Mouse (Mus musculus): Measurements from ENCODE around the gene Fam187b. TPM values are rescaled to one million over a fixed set of nuclear protein-coding genes. Genes with fewer than 3 reads are reported as not detected.
A peak's percentile ranks its signal among the peaks of the same experiment; 100 is the strongest.

Fam187b gene
- polyA plus RNA-seq, 1 experiment from 2014 or later: 1.3 TPM

GRCm38 (mm10) chr7:31000505-31001020, 27.0 kb downstream of the Fam187b start:
- no peaks in the 10 kb centered on the region for H3K36me3 ChIP-seq
- peak; percentile 35 for DNase-seq (ENCODE audit: low spot score)
- 61% methylated on average over 7 of the region's 7 CpGs for WGBS
- no peaks in the 10 kb centered on the region for H3K27me3 ChIP-seq (ENCODE audit: low read depth, poor library complexity, severe bottlenecking)
- peaks cover 12% of the 10 kb centered on the region for H3K4me1 ChIP-seq
- H3K9me3 ChIP-seq (replicated peaks): peaks cover 2% of the 10 kb centered on the region; the same call in 1 of the 2 replicates
- no peak overlapping the region for H3K4me3 ChIP-seq
- H3K27ac ChIP-seq: peak overlapping the region; percentile 67

GRCm38 (mm10) chr7:31002650-31003049, 29.1 kb downstream of the Fam187b start:
- Histone ChIP-seq H3K27ac (no peak overlapping the region), H3K4me1 (peaks cover 12% of the 10 kb centered on the region), H3K36me3 (no peaks in the 10 kb centered on the region), H3K4me3 (no peak overlapping the region), H3K27me3 (ENCODE audit: low read depth, poor library complexity, severe bottlenecking) (no peaks in the 10 kb centered on the region), H3K9me3 (replicated peaks) (no peaks in the 10 kb centered on the region)
- DNase-seq (ENCODE audit: low spot score): no peak
- 76% methylated on average over 8 of the region's 8 CpGs for WGBS

- Histone ChIP-seq H3K27me3 (ENCODE audit: low read depth, poor library complexity, severe bottlenecking) (no peaks in the 10 kb centered on the region), H3K4me3 (no peak overlapping the region), H3K36me3 (no peaks in the 10 kb centered on the region), H3K4me1 (peaks cover 15% of the 10 kb centered on the region), H3K9me3 (replicated peaks) (no peaks in the 10 kb centered on the region), H3K27ac (no peak overlapping the region)
- DNase-seq (ENCODE audit: low spot score): no peak
- WGBS: 74% methylated on average over 1 of the region's 1 CpGs
Observed at GRCm38 (mm10) chr7:31007775-31008174, 34.2 kb downstream of the Fam187b start.

GRCm38 (mm10) chr7:31008175-31008574, 34.6 kb downstream of the Fam187b start:
- Histone ChIP-seq H3K27ac (peak overlapping the region; percentile 31; the same call in 1 of the 2 replicates), H3K9me3 (replicated peaks) (no peaks in the 10 kb centered on the region), H3K4me3 (no peak overlapping the region), H3K4me1 (peaks cover 15% of the 10 kb centered on the region), H3K36me3 (no peaks in the 10 kb centered on the region), H3K27me3 (ENCODE audit: low read depth, poor library complexity, severe bottlenecking) (no peaks in the 10 kb centered on the region)
- no peak for DNase-seq (ENCODE audit: low spot score)
- WGBS: 70% methylated on average over 1 of the region's 1 CpGs

GRCm38 (mm10) chr7:31008889-31009288, 35.3 kb downstream of the Fam187b start:
- H3K9me3 ChIP-seq (replicated peaks): no peaks in the 10 kb centered on the region
- no peaks in the 10 kb centered on the region for H3K27me3 ChIP-seq (ENCODE audit: low read depth, poor library complexity, severe bottlenecking)
- 40% methylated on average over 3 of the region's 3 CpGs for WGBS

GRCm38 (mm10) chr7:31012971-31013370, 39.4 kb downstream of the Fam187b start:
- Histone ChIP-seq H3K27ac (no peak overlapping the region), H3K36me3 (no peaks in the 10 kb centered on the region), H3K4me1 (peaks cover 24% of the 10 kb centered on the region), H3K9me3 (replicated peaks) (no peaks in the 10 kb centered on the region), H3K4me3 (no peak overlapping the region), H3K27me3 (ENCODE audit: low read depth, poor library complexity, severe bottlenecking) (no peaks in the 10 kb centered on the region)
- WGBS: 90% methylated on average over 5 of the region's 5 CpGs
- DNase-seq (ENCODE audit: low spot score): no peak

More at GRCm38 (mm10) chr7:31008889-31009288, 35.3 kb downstream of the Fam187b start:
- Histone ChIP-seq H3K4me3 (no peak overlapping the region), H3K36me3 (no peaks in the 10 kb centered on the region), H3K27ac (0 out of 2 replicates have a peak overlapping the region, but pooled peaks have one; percentile 31), H3K4me1 (peaks cover 15% of the 10 kb centered on the region)
- DNase-seq (ENCODE audit: low spot score): peak; percentile 32

- Histone ChIP-seq H3K4me3 (no peak overlapping the region), H3K36me3 (no peaks in the 10 kb centered on the region), H3K27ac (no peak overlapping the region), H3K9me3 (replicated peaks) (no peaks in the 10 kb centered on the region), H3K4me1 (peaks cover 9% of the 10 kb centered on the region), H3K27me3 (ENCODE audit: low read depth, poor library complexity, severe bottlenecking) (no peaks in the 10 kb centered on the region)
- WGBS: 69% methylated on average over 10 of the region's 10 CpGs
- no peak for DNase-seq (ENCODE audit: low spot score)
Observed at GRCm38 (mm10) chr7:31017104-31017901, 43.7 kb downstream of the Fam187b start.

- no peak for DNase-seq (ENCODE audit: low spot score)
- H3K4me3 ChIP-seq: no peak overlapping the region
- no peak overlapping the region for H3K27ac ChIP-seq
- no peaks in the 10 kb centered on the region for H3K27me3 ChIP-seq (ENCODE audit: low read depth, poor library complexity, severe bottlenecking)
- no peaks in the 10 kb centered on the region for H3K9me3 ChIP-seq (replicated peaks)
- H3K36me3 ChIP-seq: no peaks in the 10 kb centered on the region
- no peaks in the 10 kb centered on the region for H3K4me1 ChIP-seq
- WGBS: 78% methylated on average over 8 of the region's 8 CpGs
Observed at GRCm38 (mm10) chr7:31028609-31029008, 55.0 kb downstream of the Fam187b start.

- no peak overlapping the region for H3K4me3 ChIP-seq
- DNase-seq (ENCODE audit: low spot score): no peak
- no peaks in the 10 kb centered on the region for H3K27me3 ChIP-seq (ENCODE audit: low read depth, poor library complexity, severe bottlenecking)
- H3K4me1 ChIP-seq: no peaks in the 10 kb centered on the region
- no peaks in the 10 kb centered on the region for H3K9me3 ChIP-seq (replicated peaks)
- WGBS: 64% methylated on average over 2 of the region's 2 CpGs
- no peak overlapping the region for H3K27ac ChIP-seq
- H3K36me3 ChIP-seq: no peaks in the 10 kb centered on the region
Observed at GRCm38 (mm10) chr7:31030717-31031116, 57.1 kb downstream of the Fam187b start.

- H3K9me3 ChIP-seq (replicated peaks): no peaks in the 10 kb centered on the region
- no peak overlapping the region for H3K4me3 ChIP-seq
- H3K27me3 ChIP-seq (ENCODE audit: low read depth, poor library complexity, severe bottlenecking): no peaks in the 10 kb centered on the region
- DNase-seq (ENCODE audit: low spot score): no peak
- H3K27ac ChIP-seq: no peak overlapping the region
- H3K36me3 ChIP-seq: no peaks in the 10 kb centered on the region
- WGBS: 84% methylated on average over 7 of the region's 7 CpGs
- no peaks in the 10 kb centered on the region for H3K4me1 ChIP-seq
Observed at GRCm38 (mm10) chr7:31031731-31032130, 58.1 kb downstream of the Fam187b start.

GRCm38 (mm10) chr7:31033409-31034165, 60.0 kb downstream of the Fam187b start:
- Histone ChIP-seq H3K27me3 (ENCODE audit: low read depth, poor library complexity, severe bottlenecking) (no peaks in the 10 kb centered on the region), H3K9me3 (replicated peaks) (no peaks in the 10 kb centered on the region), H3K4me1 (no peaks in the 10 kb centered on the region), H3K27ac (no peak overlapping the region), H3K4me3 (no peak overlapping the region), H3K36me3 (no peaks in the 10 kb centered on the region)
- WGBS: 67% methylated on average over 9 of the region's 9 CpGs
- no peak for DNase-seq (ENCODE audit: low spot score)

GRCm38 (mm10) chr7:31034789-31035188, 61.2 kb downstream of the Fam187b start:
- WGBS: 69% methylated on average over 11 of the region's 11 CpGs
- H3K27me3 ChIP-seq (ENCODE audit: low read depth, poor library complexity, severe bottlenecking): peaks cover 6% of the 10 kb centered on the region; the same call in 1 of the 2 replicates
- no peaks in the 10 kb centered on the region for H3K36me3 ChIP-seq
- no peak for DNase-seq (ENCODE audit: low spot score)
- H3K4me3 ChIP-seq: no peak overlapping the region
- no peaks in the 10 kb centered on the region for H3K4me1 ChIP-seq
- H3K9me3 ChIP-seq (replicated peaks): no peaks in the 10 kb centered on the region
- no peak overlapping the region for H3K27ac ChIP-seq

- Histone ChIP-seq H3K4me1 (no peaks in the 10 kb centered on the region), H3K4me3 (no peak overlapping the region), H3K36me3 (no peaks in the 10 kb centered on the region), H3K27ac (no peak overlapping the region), H3K9me3 (replicated peaks) (no peaks in the 10 kb centered on the region), H3K27me3 (ENCODE audit: low read depth, poor library complexity, severe bottlenecking) (peaks cover 11% of the 10 kb centered on the region)
- 83% methylated on average over 11 of the region's 11 CpGs for WGBS
- DNase-seq (ENCODE audit: low spot score): no peak
Observed at GRCm38 (mm10) chr7:31035291-31035690, 61.7 kb downstream of the Fam187b start.

Data from limb, embryonic 10.5 days (tissue).